ENCODE assay signal across 14 mouse cellular contexts in the genomic region with DNA sequence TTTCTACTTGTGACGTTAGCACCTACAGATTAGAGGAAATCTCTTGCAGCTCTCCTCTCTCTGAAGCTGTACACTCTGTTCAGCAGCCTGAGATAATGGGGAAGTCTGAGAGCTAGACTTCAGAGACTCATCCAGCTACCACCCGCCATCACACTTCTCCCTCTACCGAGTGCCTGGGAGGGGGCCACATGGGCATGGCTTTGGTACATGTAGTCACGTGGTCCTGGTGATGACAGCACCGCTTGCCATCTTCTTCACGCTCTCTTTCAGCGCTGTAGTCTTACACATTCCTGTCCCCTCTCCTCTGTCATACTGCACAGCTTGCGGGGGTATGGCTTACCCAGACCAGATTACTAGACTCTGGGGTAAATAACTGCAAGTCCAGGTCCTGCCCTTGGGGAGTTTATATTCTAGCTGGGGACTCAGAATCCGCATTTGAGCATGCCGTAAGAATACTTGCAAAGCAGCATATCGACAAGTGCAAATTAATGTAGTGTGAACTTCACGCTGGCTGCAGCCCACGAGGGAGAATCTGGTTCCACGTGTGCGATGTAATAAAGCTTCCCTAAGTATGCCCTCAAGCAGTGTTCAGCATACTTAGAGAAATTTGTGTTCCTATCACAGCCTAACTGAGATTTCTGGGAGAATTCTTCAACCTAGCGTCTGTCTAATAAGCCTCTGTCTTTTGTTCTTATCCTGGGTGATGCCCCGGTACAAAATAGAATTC.
DNase-seq lines count a peak whose midpoint lies in the region; ATAC-seq and TF ChIP-seq lines count a peak whose summit lies in the region.
"Had no signal": no experiment of that assay in that cellular context is flagged by ENCODE, and none has a peak within 500 bp of the region (broad histone marks: within the 10 kb centered on the region; RNA-seq: fewer than 3 reads in every experiment).

No protein-coding gene starts in this region.

- TF ChIP-seq EP300 in lung, postnatal 0 days (IDR thresholded peaks at IDR 0.05) = no peak

- H3K9me3 ChIP-seq in forebrain, embryonic 13.5 days (replicated peaks) = no peaks in the 10 kb centered on the region
- no peaks in the 10 kb centered on the region for H3K9me3 ChIP-seq in forebrain, embryonic 10.5 days
- no peaks in the 10 kb centered on the region for H3K9me3 ChIP-seq in hindbrain, embryonic 13.5 days
- H3K9me3 ChIP-seq in neural tube, embryonic 14.5 days (ENCODE audit: control insufficient read depth, low read length) = no peaks in the 10 kb centered on the region
- H3K9me3 ChIP-seq in lung, postnatal 0 days (ENCODE audit: low read length) = no peaks in the 10 kb centered on the region

- peak overlapping the region; percentile 69 for H3K27ac ChIP-seq in forebrain, embryonic 13.5 days
- H3K27ac ChIP-seq in forebrain, embryonic 10.5 days = no peak overlapping the region
- no peak overlapping the region for H3K27ac ChIP-seq in hindbrain, embryonic 13.5 days
- no peak overlapping the region for H3K27ac ChIP-seq in neural tube, embryonic 14.5 days (ENCODE audit: low read depth, low read length)
- no peak overlapping the region for H3K27ac ChIP-seq in lung, postnatal 0 days (ENCODE audit: low read length)

- no peaks in the 10 kb centered on the region for H3K36me3 ChIP-seq in forebrain, embryonic 13.5 days (ENCODE audit: poor library complexity, severe bottlenecking)
- no peaks in the 10 kb centered on the region for H3K36me3 ChIP-seq in forebrain, embryonic 10.5 days (replicated peaks)
- H3K36me3 ChIP-seq in hindbrain, embryonic 13.5 days = no peaks in the 10 kb centered on the region
- no peaks in the 10 kb centered on the region for H3K36me3 ChIP-seq in neural tube, embryonic 14.5 days (ENCODE audit: control insufficient read depth, insufficient read depth, low read length)
- no peaks in the 10 kb centered on the region for H3K36me3 ChIP-seq in lung, postnatal 0 days (ENCODE audit: insufficient read depth, low read length)

- H3K4me1 ChIP-seq in forebrain, embryonic 13.5 days = peaks cover 20% of the 10 kb centered on the region
- peaks cover 23% of the 10 kb centered on the region for H3K4me1 ChIP-seq in forebrain, embryonic 10.5 days
- H3K4me1 ChIP-seq in hindbrain, embryonic 13.5 days (replicated peaks) = no peaks in the 10 kb centered on the region; the same call in 1 of the 2 replicates
- no peaks in the 10 kb centered on the region for H3K4me1 ChIP-seq in neural tube, embryonic 14.5 days (ENCODE audit: control insufficient read depth, insufficient read depth, low read length)
- H3K4me1 ChIP-seq in lung, postnatal 0 days (ENCODE audit: insufficient read depth, low read depth, low read length) = no peaks in the 10 kb centered on the region

- no peak overlapping the region for H3K4me3 ChIP-seq in forebrain, embryonic 13.5 days
- no peak overlapping the region for H3K4me3 ChIP-seq in forebrain, embryonic 10.5 days
- no peak overlapping the region for H3K4me3 ChIP-seq in hindbrain, embryonic 13.5 days
- H3K4me3 ChIP-seq in neural tube, embryonic 14.5 days (ENCODE audit: low read depth, low read length) = no peak overlapping the region
- H3K4me3 ChIP-seq in lung, postnatal 0 days (ENCODE audit: low read depth, low read length) = no peak overlapping the region
- H3K4me3 ChIP-seq: myocyte had no signal

- no peak for TF ChIP-seq CTCF in lung, postnatal 0 days (IDR thresholded peaks at IDR 0.05)

- H3K9ac ChIP-seq in forebrain, embryonic 13.5 days = no peak overlapping the region
- no peak overlapping the region for H3K9ac ChIP-seq in hindbrain, embryonic 13.5 days
- no peak overlapping the region for H3K9ac ChIP-seq in neural tube, embryonic 14.5 days (replicated peaks; ENCODE audit: low read depth, low read length)
- no peak overlapping the region for H3K9ac ChIP-seq in lung, postnatal 0 days (replicated peaks; ENCODE audit: low read depth)

- DNase-seq in forebrain, embryonic 10.5 days (ENCODE audit: extremely low spot score, low spot score) = no peak
- DNase-seq in left cerebral cortex, postnatal 14 days (ENCODE audit: low spot score in 2 of 2) = peak; percentile 26 to 59
- no peak for DNase-seq in left cerebral cortex, adult 11 months (ENCODE audit: low spot score)
- DNase-seq in thymus, adult 18-20 months = no peak
- DNase-seq in lung, postnatal 0 days (ENCODE audit: low spot score) = no peak
- DNase-seq: adrenal gland, adult 8-10 months; cerebellum, adult 8-10 months; gastrocnemius, postnatal 25 days; spleen, adult 18-20 months; thymus, postnatal 36 days had no signal

- WGBS in forebrain, embryonic 13.5 days = 69% methylated on average over 17 of the region's 17 CpGs
- WGBS in forebrain, embryonic 10.5 days = 85% methylated on average over 17 of the region's 17 CpGs
- 67% methylated on average over 17 of the region's 17 CpGs for WGBS in hindbrain, embryonic 13.5 days
- WGBS in neural tube, embryonic 14.5 days = 59% methylated on average over 17 of the region's 17 CpGs
- WGBS in lung, postnatal 0 days = 81% methylated on average over 17 of the region's 17 CpGs

- no peak overlapping the region for H3K4me2 ChIP-seq in forebrain, embryonic 13.5 days
- H3K4me2 ChIP-seq in hindbrain, embryonic 13.5 days = no peak overlapping the region
- H3K4me2 ChIP-seq in neural tube, embryonic 14.5 days (ENCODE audit: low read depth, low read length) = no peak overlapping the region
- no peak overlapping the region for H3K4me2 ChIP-seq in lung, postnatal 0 days (replicated peaks; ENCODE audit: low read depth, low read length)

- intact Hi-C loops in left cerebral cortex, postnatal 14 days (cut with DNase I) = loop anchor here (10.0 kb wide), 1 partner anchor 99 kb away; no protein-coding TSS in a partner anchor

- peak; percentile 85 for ATAC-seq in forebrain, embryonic 13.5 days
- ATAC-seq in hindbrain, embryonic 13.5 days (ENCODE audit: low FRiP score) = peak; percentile 43; the same call in 1 of the 2 replicates
- peak; percentile 81 for ATAC-seq in neural tube, embryonic 14.5 days (ENCODE audit: low read depth)
- no peak for ATAC-seq in lung, postnatal 0 days

- H3K27me3 ChIP-seq in forebrain, embryonic 13.5 days = no peaks in the 10 kb centered on the region
- H3K27me3 ChIP-seq in forebrain, embryonic 10.5 days (ENCODE audit: poor library complexity, severe bottlenecking) = peaks cover 10% of the 10 kb centered on the region; the same call in 1 of the 2 replicates
- H3K27me3 ChIP-seq in hindbrain, embryonic 13.5 days = no peaks in the 10 kb centered on the region
- H3K27me3 ChIP-seq in neural tube, embryonic 14.5 days (ENCODE audit: control insufficient read depth, insufficient read depth, low read length) = no peaks in the 10 kb centered on the region
- H3K27me3 ChIP-seq in lung, postnatal 0 days (replicated peaks; ENCODE audit: insufficient read depth, low read length) = no peaks in the 10 kb centered on the region

Comparison
In these comparisons a context has a peak if more than half of its experiments do, and no peak if none do; other contexts are left out.
1. DNase-seq: peak in left cerebral cortex, postnatal 14 days (2 of 2); none in forebrain, embryonic 10.5 days (single experiment), left cerebral cortex, adult 11 months (single experiment), thymus, adult 18-20 months (0 of 2) and lung, postnatal 0 days (single experiment).